Mouse (Mus musculus) CH12.LX (cell line): ENCODE data around the gene Anks1b. TPM values are rescaled to one million over a fixed set of nuclear protein-coding genes. Genes with fewer than 3 reads are reported as not detected.

ENCODE experiments used
- DNase-seq: peaks from one replicate; pipeline ENCODE4 v3.0.0-alpha.2; 2013; ENCODE audit errors: extremely low read depth
- H3K27ac ChIP-seq: 2 replicates; pipeline ENCODE4 v1.5.1; 2012; ENCODE audit warnings: low read depth, mild to moderate bottlenecking, control low read depth, moderate library complexity; ENCODE audit not compliant: insufficient read depth
- H3K27me3 ChIP-seq: replicated peaks from 2 replicates; pipeline ENCODE3; 2012; ENCODE audit warnings: inconsistent platforms
- H3K36me3 ChIP-seq, 2 experiments: replicated peaks in 1 of 2; 2 replicates each; pipeline versions ENCODE3 to v1.6.1; 2012; ENCODE audit warnings: inconsistent platforms in 1 of 2, low read length in 1 of 2, mild to moderate bottlenecking in 1 of 2, mixed read lengths in 1 of 2, moderate library complexity in 1 of 2; ENCODE audit not compliant: control insufficient read depth in 1 of 2, insufficient read depth in 1 of 2
- H3K4me1 ChIP-seq, 2 experiments: 2 replicates each; pipeline ENCODE4 v1.6.1; 2012; ENCODE audit warnings: inconsistent platforms in 1 of 2, moderate library complexity in 1 of 2; ENCODE audit not compliant: insufficient read depth in 2 of 2, control insufficient read depth in 1 of 2
- H3K4me2 ChIP-seq: 2 replicates; pipeline ENCODE4 v1.6.1; 2012; ENCODE audit warnings: low read depth, mild to moderate bottlenecking, control low read depth; ENCODE audit not compliant: poor library complexity, insufficient read depth, severe bottlenecking
- H3K4me3 ChIP-seq, 3 experiments: fragments of 150-350 bp in 1 of 3; sonication (generic) in 1 of 3; replicated peaks in 1 of 3; 2 replicates each; pipeline versions ENCODE3 to v1.5.1; 2011 to 2012; ENCODE audit warnings: low read depth in 2 of 3, low read length in 2 of 3, mild to moderate bottlenecking in 2 of 3, moderate library complexity in 2 of 3, control low read depth in 1 of 3, improper control_type of control experiment in 1 of 3, inconsistent platforms in 1 of 3, mixed read lengths in 1 of 3; ENCODE audit not compliant: poor library complexity in 1 of 3
- H3K79me2 ChIP-seq: replicated peaks from 2 replicates; pipeline ENCODE4 v1.6.1; 2012; ENCODE audit warnings: mild to moderate bottlenecking, moderate library complexity; ENCODE audit not compliant: control insufficient read depth, poor library complexity, insufficient read depth, severe bottlenecking; ENCODE audit errors: extremely low read depth
- H3K9ac ChIP-seq: 2 replicates; pipeline ENCODE4 v1.6.1; 2012; ENCODE audit warnings: low read depth, mild to moderate bottlenecking, control low read depth, moderate library complexity; ENCODE audit not compliant: insufficient read depth
- H3K9me3 ChIP-seq: replicated peaks from 2 replicates; pipeline ENCODE3; 2012; ENCODE audit warnings: low read length, inconsistent platforms, mixed read lengths
- BHLHE40 ChIP-seq: IDR thresholded peaks from 2 replicates; pipeline ENCODE4 v1.6.1; 2011; ENCODE audit warnings: mild to moderate bottlenecking, low read depth, low read length, improper control_type of control experiment
- HCFC1 ChIP-seq: IDR thresholded peaks from 2 replicates; pipeline ENCODE4 v1.6.1; 2012; ENCODE audit warnings: low read depth, mild to moderate bottlenecking, inconsistent platforms, low read length, improper control_type of control experiment
- JUN ChIP-seq: IDR thresholded peaks from 2 replicates; pipeline ENCODE4 v1.6.1; 2011; ENCODE audit warnings: low read depth, mild to moderate bottlenecking, low read length, improper control_type of control experiment, moderate library complexity; ENCODE audit not compliant: insufficient read depth
- KAT2A ChIP-seq: IDR thresholded peaks from 2 replicates; pipeline ENCODE4 v1.6.1; 2012; ENCODE audit warnings: low read length, improper control_type of control experiment, inconsistent platforms; ENCODE audit not compliant: insufficient replicate concordance
- MAX ChIP-seq: IDR thresholded peaks from 2 replicates; pipeline ENCODE4 v1.6.1; 2011; ENCODE audit warnings: low read length, improper control_type of control experiment
- MXI1 ChIP-seq: IDR thresholded peaks from 2 replicates; pipeline ENCODE4 v1.6.1; 2011; ENCODE audit warnings: mild to moderate bottlenecking, low read depth, low read length, improper control_type of control experiment
- NELFE ChIP-seq: IDR thresholded peaks from 2 replicates; pipeline ENCODE4 v1.6.1; 2011; ENCODE audit warnings: low read depth, low read length, improper control_type of control experiment
- PAX5 ChIP-seq: IDR thresholded peaks from 2 replicates; pipeline ENCODE4 v1.6.1; 2012; ENCODE audit warnings: low read length, inconsistent platforms, mixed read lengths
- POLR2AphosphoS2 ChIP-seq: IDR thresholded peaks from 2 replicates; pipeline ENCODE4 v1.6.1; 2011; ENCODE audit warnings: low read depth, low read length, improper control_type of control experiment
- RAD21 ChIP-seq: IDR thresholded peaks from 2 replicates; pipeline ENCODE4 v1.6.1; 2011; ENCODE audit warnings: low read depth, mild to moderate bottlenecking, low read length, improper control_type of control experiment, moderate library complexity
- RCOR1 ChIP-seq: conservative IDR thresholded peaks from 2 replicates; pipeline ENCODE4 v1.6.1; 2012; ENCODE audit warnings: low read depth, mild to moderate bottlenecking, inconsistent platforms, low read length, improper control_type of control experiment
- SMC3 ChIP-seq: IDR thresholded peaks from 2 replicates; pipeline ENCODE4 v1.6.1; 2011; ENCODE audit warnings: low read depth, low read length, improper control_type of control experiment
- TCF12 ChIP-seq: IDR thresholded peaks from 2 replicates; pipeline ENCODE4 v1.6.1; 2014; ENCODE audit warnings: low read depth, mild to moderate bottlenecking, inconsistent platforms, low read length, improper control_type of control experiment
- UBTF ChIP-seq: IDR thresholded peaks from 2 replicates; pipeline ENCODE4 v1.6.1; 2012; ENCODE audit warnings: low read depth, mild to moderate bottlenecking, inconsistent platforms, low read length, improper control_type of control experiment, moderate library complexity
- ZKSCAN1 ChIP-seq: IDR thresholded peaks from 2 replicates; pipeline ENCODE4 v1.6.1; 2012; ENCODE audit warnings: low read depth, inconsistent platforms, low read length, improper control_type of control experiment, borderline replicate concordance
- ZMIZ1 ChIP-seq: IDR thresholded peaks from 2 replicates; pipeline ENCODE4 v1.6.1; 2012; ENCODE audit warnings: low read depth, mild to moderate bottlenecking, inconsistent platforms, low read length, improper control_type of control experiment
- dilution Hi-C: fragments of 300-500 bp; cut with MboI; formaldehyde crosslinking; loops from 2 replicates; pipeline ENCODE4 v1.14.3; 2020; ENCODE audit warnings: low sequenced_read_pairs; ENCODE audit not compliant: extremely low pct_unique_long_range_greater_than_20kb, extremely low pct_ligation_motif_present
- in situ Hi-C: fragments of 300-500 bp; cut with MboI; formaldehyde crosslinking; loops from 3 replicates; pipeline ENCODE4 v1.14.3; 2019; ENCODE audit warnings: low sequenced_read_pairs, low pct_ligation_motif_present, low pct_unique_long_range_greater_than_20kb, mixed read lengths
- polyA plus RNA-seq: library from polyadenylated mRNA; unstranded; fragments of >175 nt; gene quantifications from 2 replicates; pipeline ENCODE4 v1.2.1, GENCODE M21; 2012; ENCODE audit warnings: low read depth; ENCODE audit not compliant: insufficient read length
- total RNA-seq, 2 experiments: library from RNA; depleted of rRNA; stranded (reverse); fragments of 300-350 nt in 1 of 2; fragments of >200 nt in 1 of 2; gene quantifications; 2 replicates each; pipeline ENCODE4 v1.2.3; 2012 to 2014

Gene Anks1b
- total and polyA plus RNA-seq, 3 experiments = 0.17 TPM; not detected in 2

DNA sequence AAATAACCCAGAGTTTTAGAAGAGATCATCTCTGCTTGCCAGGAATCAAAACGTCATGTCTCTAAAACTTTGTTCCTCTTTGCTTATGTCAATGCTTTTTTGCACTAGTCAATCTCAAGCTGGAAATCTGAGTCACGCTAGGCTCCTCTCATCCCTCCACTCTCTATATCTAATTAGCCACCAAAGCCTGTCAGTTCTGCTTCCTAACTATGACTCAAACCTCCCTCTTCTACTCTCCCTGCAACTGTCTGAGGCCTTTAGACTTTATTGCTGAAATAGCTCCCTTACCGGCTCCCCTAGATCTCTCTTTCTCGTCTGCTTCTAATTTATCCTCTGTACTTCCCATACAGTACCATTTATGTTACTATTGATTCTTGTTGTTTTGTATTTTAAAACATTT is 456.5 kb downstream of the Anks1b start:
- in situ Hi-C loops (no loop called here), dilution Hi-C loops (no loop called here)
- Histone ChIP-seq H3K9ac (no peak overlapping the region), H3K4me2 (no peak overlapping the region), H3K79me2 (no peaks in the 10 kb centered on the region), H3K27ac (no peak overlapping the region), H3K4me1 (no peaks in the 10 kb centered on the region), H3K4me3 (no peak overlapping the region), H3K9me3 (no peaks in the 10 kb centered on the region), H3K36me3 (no peaks in the 10 kb centered on the region), H3K27me3 (no peaks in the 10 kb centered on the region)
- DNase-seq = no peak
- TF ChIP-seq POLR2AphosphoS2 (no peak), UBTF (no peak), ZKSCAN1 (no peak), RAD21 (no peak), JUN (no peak), HCFC1 (no peak), PAX5 (no peak), ZMIZ1 (no peak), RCOR1 (no peak), MAX (no peak), KAT2A (no peak), NELFE (no peak), MXI1 (no peak), TCF12 (no peak)

DNA sequence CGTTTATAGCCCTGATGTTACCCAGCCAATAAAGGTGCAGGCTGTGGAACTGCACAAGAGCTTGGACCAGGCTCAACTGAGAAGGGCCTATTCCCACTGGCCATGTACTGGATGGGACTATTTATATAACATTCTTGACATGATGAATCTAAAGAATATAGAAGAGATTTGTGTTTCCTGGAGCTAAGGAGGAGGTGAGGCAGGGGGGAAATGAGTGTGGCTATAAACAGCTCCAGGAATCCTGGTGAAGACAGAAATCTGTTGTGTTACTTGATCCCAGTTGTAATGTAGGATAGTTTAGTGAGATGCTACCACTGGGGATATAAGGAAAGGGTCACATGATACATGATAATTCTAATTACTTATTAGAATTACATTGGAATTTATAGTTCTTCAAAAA is 472.1 kb downstream of the Anks1b start:
- dilution Hi-C loops (no loop called here), in situ Hi-C loops (no loop called here)
- H3K36me3 ChIP-seq = no peaks in the 10 kb centered on the region
- H3K27ac ChIP-seq = no peak overlapping the region
- H3K9me3 ChIP-seq = no peaks in the 10 kb centered on the region
- no peaks in the 10 kb centered on the region for H3K27me3 ChIP-seq
- DNase-seq = no peak
- no peaks in the 10 kb centered on the region for H3K79me2 ChIP-seq
- no peaks in the 10 kb centered on the region for H3K4me1 ChIP-seq
- no peak overlapping the region for H3K9ac ChIP-seq
- no peak for TF ChIP-seq BHLHE40
- TF ChIP-seq SMC3 = no peak
- no peak for TF ChIP-seq RCOR1
- no peak for TF ChIP-seq MAX
- H3K4me3 ChIP-seq = no peak overlapping the region
- no peak overlapping the region for H3K4me2 ChIP-seq
